Mouse (Mus musculus) bone marrow, adult 2 months (tissue): ENCODE data around the gene Casz1. TPM values are rescaled to one million over a fixed set of nuclear protein-coding genes. Genes with fewer than 3 reads are reported as not detected.

Experiments
- H3K27ac ChIP-seq: fragments of 200-500 bp; 2 replicates; pipeline ENCODE4 v1.5.1; 2012; ENCODE audit warnings: low read depth, mild to moderate bottlenecking, control low read depth, inconsistent platforms, low read length; ENCODE audit not compliant: control insufficient read depth, poor library complexity, insufficient read depth
- H3K4me1 ChIP-seq: fragments of 200-500 bp; 2 replicates; pipeline ENCODE4 v1.6.1; 2011; ENCODE audit warnings: low read length; ENCODE audit not compliant: control insufficient read depth, insufficient read depth
- H3K4me3 ChIP-seq: fragments of 200-500 bp; replicated peaks from 2 replicates; pipeline ENCODE3; 2011; ENCODE audit warnings: mild to moderate bottlenecking, low read depth, low read length, control low read depth; ENCODE audit not compliant: control insufficient read depth
- CTCF ChIP-seq: fragments of 200-500 bp; IDR thresholded peaks from 2 replicates; pipeline ENCODE4 v1.5.1; 2011; ENCODE audit warnings: low read length, control low read depth; ENCODE audit not compliant: control insufficient read depth, insufficient read depth
- POLR2A ChIP-seq: fragments of 200-500 bp; IDR thresholded peaks from 2 replicates; pipeline ENCODE4 v1.6.1; 2011; ENCODE audit warnings: low read depth, mild to moderate bottlenecking, control low read depth, low read length, borderline replicate concordance; ENCODE audit not compliant: control insufficient read depth
- WGBS: fragments of 180-500 bp; shearing (Covaris S2); methylation state at CpG from one replicate; pipeline ENCODE4 v1.1.7; 2018; 5-methylcytosine and 5-hydroxymethylcytosine counted together
- polyA plus RNA-seq: library from polyadenylated mRNA; stranded (reverse); fragments of >200 nt; gene quantifications from 2 replicates; pipeline ENCODE4 v1.2.4, GENCODE M21; 2011; ENCODE audit warnings: low replicate concordance; ENCODE audit not compliant: missing spikeins, insufficient read depth, insufficient read length

The Casz1 gene
- polyA plus RNA-seq, 1 experiment, result 2.7 TPM

GRCm38 (mm10) chr4:148785995-148786394, 18.2 kb upstream of the Casz1 start:
- Histone ChIP-seq H3K27ac (no peak overlapping the region), H3K4me3 (no peak overlapping the region), H3K4me1 (no peaks in the 10 kb centered on the region)
- no peak for TF ChIP-seq CTCF
- no peak for TF ChIP-seq POLR2A
- 72% methylated on average over 8 of the region's 8 CpGs for WGBS

GRCm38 (mm10) chr4:148790940-148791339, 13.3 kb upstream of the Casz1 start:
- Histone ChIP-seq H3K27ac (no peak overlapping the region), H3K4me3 (no peak overlapping the region), H3K4me1 (no peaks in the 10 kb centered on the region)
- TF ChIP-seq POLR2A, result no peak
- TF ChIP-seq CTCF, result no peak
- 66% methylated on average over 8 of the region's 8 CpGs for WGBS

- H3K4me3 ChIP-seq, result no peak overlapping the region
- TF ChIP-seq POLR2A, result no peak
- TF ChIP-seq CTCF, result no peak
- no peak overlapping the region for H3K27ac ChIP-seq
- WGBS, result 32% methylated on average over 4 of the region's 4 CpGs
- H3K4me1 ChIP-seq, result no peaks in the 10 kb centered on the region
These were observed 9.2 kb upstream of the Casz1 start for GRCm38 (mm10) chr4:148795038-148795437.

- H3K4me3 ChIP-seq, result no peak overlapping the region
- TF ChIP-seq CTCF (no peak), POLR2A (no peak)
- no peak overlapping the region; the same call in 1 of the 2 replicates for H3K27ac ChIP-seq
- WGBS, result 49% methylated on average over 12 of the region's 12 CpGs
- H3K4me1 ChIP-seq, result no peaks in the 10 kb centered on the region
These were observed 6.5 kb upstream of the Casz1 start for GRCm38 (mm10) chr4:148797475-148798324.

DNA sequence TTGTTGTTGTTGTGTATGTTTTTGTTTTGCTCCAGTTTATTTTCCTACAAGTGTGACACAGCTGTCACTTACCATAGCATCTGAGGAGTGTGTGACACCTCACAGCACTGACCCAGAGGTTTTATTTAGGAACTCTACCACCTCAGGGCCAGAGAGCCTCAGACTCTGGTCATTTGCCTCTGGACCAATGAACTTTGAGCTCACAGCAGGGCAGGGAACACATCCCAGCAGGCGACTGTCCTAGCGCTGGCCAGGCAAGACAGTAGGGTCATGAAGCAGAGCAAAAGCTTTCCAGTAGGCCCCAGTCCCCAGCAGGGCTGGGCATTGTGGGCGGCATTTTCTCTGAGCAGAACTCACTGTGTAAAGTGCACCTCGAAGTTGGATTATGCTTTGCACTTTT, 1.2 kb upstream of the Casz1 start:
- H3K4me1 ChIP-seq, result no peaks in the 10 kb centered on the region
- no peak overlapping the region for H3K27ac ChIP-seq
- no peak for TF ChIP-seq CTCF
- no peak for TF ChIP-seq POLR2A
- H3K4me3 ChIP-seq, result no peak overlapping the region
- WGBS, result 55% methylated on average over 4 of the region's 4 CpGs

- Histone ChIP-seq H3K4me1 (no peaks in the 10 kb centered on the region), H3K4me3 (no peak overlapping the region), H3K27ac (no peak overlapping the region)
- WGBS, result 24% methylated on average over 10 of the region's 10 CpGs
- TF ChIP-seq CTCF (no peak), POLR2A (no peak)
These were observed 593 bp upstream of the Casz1 start for GRCm38 (mm10) chr4:148803636-148804035.

DNA sequence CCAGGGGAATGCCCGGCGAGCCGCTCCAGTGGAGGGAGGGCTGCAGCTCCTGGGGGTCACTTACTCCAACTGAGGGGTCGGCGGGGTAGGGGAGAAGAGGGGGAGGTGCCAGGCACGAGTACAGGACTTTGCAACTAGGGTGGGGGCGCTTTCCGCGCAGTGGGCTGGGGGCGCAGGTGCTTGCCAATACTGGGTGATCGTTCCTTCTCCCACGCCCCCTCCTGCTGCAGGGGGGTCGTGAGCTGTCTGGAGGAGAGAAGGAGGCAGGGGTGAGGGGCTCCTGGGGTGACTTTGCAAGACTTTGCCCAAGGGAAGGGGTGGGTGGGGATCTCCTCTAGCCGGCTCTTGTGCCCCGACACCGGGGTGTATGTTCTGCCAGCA, 541 bp downstream of the Casz1 start:
- WGBS, result 2% methylated on average over 16 of the region's 16 CpGs
- no peak overlapping the region for H3K27ac ChIP-seq
- H3K4me3 ChIP-seq, result no peak overlapping the region
- no peak for TF ChIP-seq POLR2A
- no peak for TF ChIP-seq CTCF
- no peaks in the 10 kb centered on the region for H3K4me1 ChIP-seq

DNA sequence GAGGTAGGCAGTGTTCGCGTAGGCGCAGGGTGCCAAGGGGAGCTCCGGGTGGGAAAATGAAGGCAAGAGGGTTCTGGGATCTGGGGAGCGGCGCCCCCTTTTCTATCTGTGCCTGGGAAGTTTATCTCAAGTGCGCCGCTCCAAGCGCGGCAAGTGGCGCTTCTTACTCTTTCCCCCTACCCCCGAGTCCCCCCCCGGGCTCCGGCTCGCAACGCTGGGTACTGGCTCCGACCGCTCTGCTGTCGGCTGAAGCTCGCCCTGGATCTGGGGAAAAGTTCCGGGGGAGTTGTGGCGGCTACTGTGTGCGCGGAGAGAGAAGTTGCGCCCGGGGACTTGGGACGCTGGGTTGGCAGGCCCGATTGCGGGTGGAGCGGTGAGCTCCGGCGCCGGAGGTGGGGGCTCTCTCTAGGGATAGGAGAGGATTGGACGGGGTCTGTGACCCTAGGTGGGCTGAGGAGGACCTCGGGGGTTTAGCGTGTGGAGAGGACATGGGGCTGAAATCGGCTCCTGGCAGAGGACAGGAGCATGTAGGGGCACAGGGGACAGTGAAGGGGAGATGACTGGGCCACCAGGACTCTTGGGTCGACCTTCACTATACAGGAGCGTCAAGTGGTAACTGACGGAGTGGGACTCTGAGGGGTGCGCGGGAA, 1.1 kb downstream of the Casz1 start:
- H3K27ac ChIP-seq, result no peak overlapping the region
- no peaks in the 10 kb centered on the region for H3K4me1 ChIP-seq
- 2% methylated on average over 42 of the region's 42 CpGs for WGBS
- TF ChIP-seq POLR2A (no peak), CTCF (no peak)
- no peak overlapping the region for H3K4me3 ChIP-seq
